Mouse (Mus musculus): ENCODE data around the gene Scgb1a1. TPM values are rescaled to one million over a fixed set of nuclear protein-coding genes. Genes with fewer than 3 reads are reported as not detected.

The Scgb1a1 gene
- polyA plus RNA-seq, 1 experiment from 2014 or later = not detected

DNA sequence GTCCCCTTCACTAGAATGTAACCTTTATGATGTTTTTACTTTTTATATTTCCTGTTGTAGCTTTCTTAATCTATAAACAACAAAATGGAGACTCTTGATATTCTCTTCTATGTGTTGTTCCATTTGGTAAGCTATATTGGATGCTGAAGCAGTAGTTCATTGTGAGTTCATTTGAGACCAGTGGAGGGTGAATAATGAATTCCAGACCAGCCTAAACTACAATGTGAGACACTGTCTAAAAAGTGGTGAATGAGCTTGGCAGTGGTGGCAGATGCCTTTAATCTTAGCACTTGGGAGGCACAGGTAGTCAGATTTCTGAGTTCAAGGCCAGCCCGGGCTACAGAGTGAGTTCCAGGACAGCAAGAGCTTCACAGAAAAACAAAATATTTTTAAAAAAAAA, 44.6 kb downstream of the Scgb1a1 start:
- H3K36me3 ChIP-seq = no peaks in the 10 kb centered on the region
- H3K27ac ChIP-seq = no peak overlapping the region
- no peaks in the 10 kb centered on the region for H3K27me3 ChIP-seq (ENCODE audit: insufficient read depth, poor library complexity, severe bottlenecking)
- no peak for DNase-seq (ENCODE audit: low spot score)
- 89% methylated on average over 1 of the region's 1 CpGs for WGBS
- H3K4me1 ChIP-seq = peaks cover 22% of the 10 kb centered on the region
- H3K9me3 ChIP-seq = no peaks in the 10 kb centered on the region
- H3K4me3 ChIP-seq = no peak overlapping the region

GRCm38 (mm10) chr19:9041074-9041473, 46.7 kb downstream of the Scgb1a1 start:
- H3K36me3 ChIP-seq = no peaks in the 10 kb centered on the region
- no peak overlapping the region for H3K4me3 ChIP-seq
- H3K27ac ChIP-seq = no peak overlapping the region
- peaks cover 13% of the 10 kb centered on the region; the same call in 1 of the 2 replicates for H3K4me1 ChIP-seq
- H3K9me3 ChIP-seq = no peaks in the 10 kb centered on the region
- DNase-seq (ENCODE audit: low spot score) = no peak
- no peaks in the 10 kb centered on the region for H3K27me3 ChIP-seq (ENCODE audit: insufficient read depth, poor library complexity, severe bottlenecking)

- H3K27ac ChIP-seq = no peak overlapping the region
- H3K27me3 ChIP-seq (ENCODE audit: insufficient read depth, poor library complexity, severe bottlenecking) = no peaks in the 10 kb centered on the region
- H3K36me3 ChIP-seq = no peaks in the 10 kb centered on the region
- DNase-seq (ENCODE audit: low spot score) = no peak
- no peaks in the 10 kb centered on the region for H3K9me3 ChIP-seq
- 88% methylated on average over 6 of the region's 6 CpGs for WGBS
- peaks cover 13% of the 10 kb centered on the region; the same call in 1 of the 2 replicates for H3K4me1 ChIP-seq
- H3K4me3 ChIP-seq = no peak overlapping the region
Observed at GRCm38 (mm10) chr19:9040649-9041048, 47.1 kb downstream of the Scgb1a1 start.

- 44% methylated on average over 7 of the region's 7 CpGs for WGBS
- Histone ChIP-seq H3K36me3 (no peaks in the 10 kb centered on the region), H3K27me3 (ENCODE audit: insufficient read depth, poor library complexity, severe bottlenecking) (no peaks in the 10 kb centered on the region), H3K4me3 (no peak overlapping the region), H3K9me3 (no peaks in the 10 kb centered on the region), H3K4me1 (peaks cover 13% of the 10 kb centered on the region; the same call in 1 of the 2 replicates), H3K27ac (peak overlapping the region; percentile 53; the same call in 1 of the 2 replicates)
- no peak for DNase-seq (ENCODE audit: low spot score)
Observed at GRCm38 (mm10) chr19:9039928-9040327, 47.8 kb downstream of the Scgb1a1 start.

DNA sequence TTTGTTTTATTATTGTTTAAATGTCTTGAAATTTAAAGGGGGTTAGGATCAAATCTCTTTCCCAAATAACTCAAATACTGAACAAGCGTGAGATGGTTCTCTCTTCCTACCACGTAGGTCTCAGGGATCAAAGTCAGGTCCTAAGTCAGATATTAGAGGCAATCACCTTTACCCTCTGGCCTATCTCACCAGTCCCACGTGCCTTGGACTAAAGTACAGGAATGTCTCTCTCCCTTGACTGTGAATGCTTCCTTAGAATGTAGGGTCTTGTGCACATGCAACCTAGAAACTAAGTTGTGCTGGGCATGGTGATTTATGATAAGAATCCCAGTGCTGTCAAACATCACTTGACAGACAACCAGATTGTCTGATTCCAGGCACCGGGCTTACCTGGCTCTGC, 48.5 kb downstream of the Scgb1a1 start:
- H3K4me3 ChIP-seq = no peak overlapping the region
- DNase-seq (ENCODE audit: low spot score) = no peak
- H3K27me3 ChIP-seq (ENCODE audit: insufficient read depth, poor library complexity, severe bottlenecking) = no peaks in the 10 kb centered on the region
- 65% methylated on average over 4 of the region's 4 CpGs for WGBS
- no peak overlapping the region for H3K27ac ChIP-seq
- no peaks in the 10 kb centered on the region for H3K36me3 ChIP-seq
- peaks cover 12% of the 10 kb centered on the region for H3K4me1 ChIP-seq
- no peaks in the 10 kb centered on the region for H3K9me3 ChIP-seq

- Histone ChIP-seq H3K4me1 (peaks cover 20% of the 10 kb centered on the region), H3K27ac (no peak overlapping the region)
- WGBS = 64% methylated on average over 3 of the region's 3 CpGs
Observed at GRCm38 (mm10) chr19:9038136-9038535, 49.6 kb downstream of the Scgb1a1 start.

DNA sequence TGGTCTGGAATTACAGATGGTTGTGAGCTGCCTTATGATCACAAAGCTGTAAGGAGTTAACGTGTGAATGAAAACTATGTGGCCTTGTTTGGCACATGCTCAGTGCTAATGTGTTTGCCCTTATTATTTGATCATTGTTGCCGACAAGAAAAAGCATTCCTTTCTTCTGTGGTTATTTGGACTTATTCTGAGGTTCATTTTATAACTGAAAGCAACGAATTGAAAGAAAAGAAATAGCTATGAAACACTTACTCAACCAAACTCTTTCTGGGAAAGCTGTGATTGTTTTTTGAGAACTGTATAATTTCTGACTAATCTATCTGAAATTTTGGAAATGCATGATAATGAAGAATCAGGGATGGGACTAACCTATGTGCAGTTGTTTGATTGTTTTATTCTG, 52.7 kb downstream of the Scgb1a1 start:
- Histone ChIP-seq H3K27ac (no peak overlapping the region), H3K4me1 (peaks cover 35% of the 10 kb centered on the region), H3K36me3 (no peaks in the 10 kb centered on the region), H3K4me3 (no peak overlapping the region), H3K27me3 (ENCODE audit: insufficient read depth, poor library complexity, severe bottlenecking) (no peaks in the 10 kb centered on the region), H3K9me3 (no peaks in the 10 kb centered on the region)
- DNase-seq (ENCODE audit: low spot score) = no peak
- 81% methylated on average over 3 of the region's 3 CpGs for WGBS

More at GRCm38 (mm10) chr19:9038136-9038535, 49.6 kb downstream of the Scgb1a1 start:
- H3K36me3 ChIP-seq = no peaks in the 10 kb centered on the region
- DNase-seq (ENCODE audit: low spot score) = no peak
- H3K4me3 ChIP-seq = no peak overlapping the region
- H3K27me3 ChIP-seq (ENCODE audit: insufficient read depth, poor library complexity, severe bottlenecking) = no peaks in the 10 kb centered on the region
- H3K9me3 ChIP-seq = no peaks in the 10 kb centered on the region

GRCm38 (mm10) chr19:9034480-9034879, 53.3 kb downstream of the Scgb1a1 start:
- Histone ChIP-seq H3K4me3 (no peak overlapping the region), H3K9me3 (no peaks in the 10 kb centered on the region), H3K4me1 (peaks cover 30% of the 10 kb centered on the region), H3K27me3 (ENCODE audit: insufficient read depth, poor library complexity, severe bottlenecking) (no peaks in the 10 kb centered on the region), H3K27ac (no peak overlapping the region), H3K36me3 (no peaks in the 10 kb centered on the region)
- DNase-seq (ENCODE audit: low spot score) = no peak
- WGBS = 75% methylated on average over 3 of the region's 3 CpGs

Other genes starting within 250 kb of the Scgb1a1 start
- gene Gng3, start 248.8 kb downstream of the Scgb1a1 start, polyA plus RNA-seq (2016; fragmentation: Nextera tagmentation; extraction: Ambion mirVana) = 2.6 and 4.7 TPM in 2 replicates
- gene Lrrn4cl, start 237.2 kb downstream of the Scgb1a1 start, polyA plus RNA-seq (2016; fragmentation: Nextera tagmentation; extraction: Ambion mirVana) = 0.36 and 0.51 TPM in 2 replicates
- gene Ubxn1, start 216.5 kb downstream of the Scgb1a1 start, polyA plus RNA-seq (2016; fragmentation: Nextera tagmentation; extraction: Ambion mirVana) = 156 and 193 TPM in 2 replicates
- 58.9 and 59.4 TPM in 2 replicates for gene Uqcc3, start 207.0 kb downstream of the Scgb1a1 start, polyA plus RNA-seq (2016; fragmentation: Nextera tagmentation; extraction: Ambion mirVana)
- 68.9 and 88.7 TPM in 2 replicates for gene Lbhd1, start 204.2 kb downstream of the Scgb1a1 start, polyA plus RNA-seq (2016; fragmentation: Nextera tagmentation; extraction: Ambion mirVana)
- not detected in 2 replicates for gene Gm49403, start 204.0 kb downstream of the Scgb1a1 start, polyA plus RNA-seq (2016; fragmentation: Nextera tagmentation; extraction: Ambion mirVana)
- 106 and 140 TPM in 2 replicates for gene 1810009A15Rik, start 199.1 kb downstream of the Scgb1a1 start, polyA plus RNA-seq (2016; fragmentation: Nextera tagmentation; extraction: Ambion mirVana)
- gene Gm49416, start 199.0 kb downstream of the Scgb1a1 start, polyA plus RNA-seq (2016; fragmentation: Nextera tagmentation; extraction: Ambion mirVana) = not detected in 2 replicates
- gene Ints5, start 195.0 kb downstream of the Scgb1a1 start, polyA plus RNA-seq (2016; fragmentation: Nextera tagmentation; extraction: Ambion mirVana) = 35.8 and 39.0 TPM in 2 replicates
- 91.4 and 103 TPM in 2 replicates for gene Ganab, start 189.9 kb downstream of the Scgb1a1 start, polyA plus RNA-seq (2016; fragmentation: Nextera tagmentation; extraction: Ambion mirVana)
- gene B3gat3, start 167.6 kb downstream of the Scgb1a1 start, polyA plus RNA-seq (2016; fragmentation: Nextera tagmentation; extraction: Ambion mirVana) = 52.0 and 57.9 TPM in 2 replicates
- 3.2 and 5.2 TPM in 2 replicates for gene Rom1, start 158.6 kb downstream of the Scgb1a1 start, polyA plus RNA-seq (2016; fragmentation: Nextera tagmentation; extraction: Ambion mirVana)
- 17.4 and 24.4 TPM in 2 replicates for gene Eml3, start 158.4 kb downstream of the Scgb1a1 start, polyA plus RNA-seq (2016; fragmentation: Nextera tagmentation; extraction: Ambion mirVana)
- 113 and 140 TPM in 2 replicates for gene Mta2, start 146.1 kb downstream of the Scgb1a1 start, polyA plus RNA-seq (2016; fragmentation: Nextera tagmentation; extraction: Ambion mirVana)
- gene Tut1, start 134.1 kb downstream of the Scgb1a1 start, polyA plus RNA-seq (2016; fragmentation: Nextera tagmentation; extraction: Ambion mirVana) = 25.7 and 32.8 TPM in 2 replicates
- gene Eef1g, start 120.9 kb downstream of the Scgb1a1 start, polyA plus RNA-seq (2016; fragmentation: Nextera tagmentation; extraction: Ambion mirVana) = 378 and 459 TPM in 2 replicates
- gene Ahnak, start 98.7 kb downstream of the Scgb1a1 start, polyA plus RNA-seq (2016; fragmentation: Nextera tagmentation; extraction: Ambion mirVana) = 15.1 and 19.4 TPM in 2 replicates
- 11.7 and 14.4 TPM in 2 replicates for gene Asrgl1, start 47.7 kb upstream of the Scgb1a1 start, polyA plus RNA-seq (2016; fragmentation: Nextera tagmentation; extraction: Ambion mirVana)